Mouse (Mus musculus): ENCODE measurements around the gene Cby1.

Cby1 gene

GRCm38 (mm10) chr15:79706603-79707214, 47.7 kb downstream of the Cby1 start:
- in situ Hi-C loops (cut with MboI, MseI) = no loop called here

DNA sequence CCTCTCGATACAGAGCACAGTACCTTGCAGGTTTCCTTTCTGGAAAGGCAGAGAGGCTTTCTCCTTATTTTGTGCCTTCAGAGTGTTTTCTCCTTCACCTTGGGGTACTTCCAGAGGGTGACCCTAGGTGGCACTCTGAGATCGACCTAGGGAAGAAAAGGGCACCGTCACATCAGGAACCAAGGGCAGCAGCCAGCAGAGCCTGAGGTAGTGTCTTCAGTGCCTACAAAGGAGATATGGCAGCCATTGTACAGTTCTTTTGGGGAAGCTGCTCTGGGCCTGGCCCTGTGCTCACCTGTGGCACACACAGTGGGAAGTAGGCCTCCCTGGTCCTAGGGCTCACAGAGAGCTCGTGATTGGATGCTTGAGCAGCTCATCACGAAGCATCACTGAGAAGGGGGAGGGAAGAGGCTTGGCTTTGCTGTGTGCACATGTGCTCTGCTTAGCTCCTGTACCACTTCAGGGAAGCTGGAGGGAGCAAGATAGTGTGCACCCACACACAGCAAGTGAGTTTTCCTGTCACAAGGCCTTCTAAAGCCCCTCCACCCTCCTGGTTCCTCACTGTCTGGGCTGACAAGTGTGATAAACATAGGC, 49.3 kb downstream of the Cby1 start:
- in situ Hi-C loops (cut with MboI, MseI) = no loop called here

DNA sequence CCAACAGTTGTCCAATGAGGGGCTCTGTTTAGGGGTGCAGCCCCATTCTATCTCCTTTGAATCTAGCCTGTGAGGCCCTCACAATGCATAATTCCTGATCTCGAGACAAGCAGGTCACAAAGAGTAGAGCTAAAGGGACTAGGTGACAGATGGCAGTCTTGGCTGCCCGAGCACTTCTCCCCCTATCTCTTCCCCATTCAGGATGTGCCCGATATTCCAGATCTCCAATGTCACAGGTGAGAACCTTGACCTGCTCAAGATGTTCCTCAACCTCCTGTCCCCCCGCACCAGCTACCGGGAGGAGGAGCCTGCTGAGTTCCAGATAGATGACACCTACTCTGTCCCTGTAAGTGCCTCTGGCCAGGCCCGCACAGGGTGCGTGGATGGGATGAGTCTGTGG, 56.6 kb downstream of the Cby1 start:
- in situ Hi-C loops (cut with MboI, MseI) = no loop called here

GRCm38 (mm10) chr15:79716710-79717109, 57.7 kb downstream of the Cby1 start:
- in situ Hi-C loops (cut with MboI, MseI) = no loop called here

All from T-helper 2 cell (primary cell).